Mouse (Mus musculus): Measurements from ENCODE around the gene St6galnac6.

St6galnac6 gene

GRCm38 (mm10) chr2:32585149-32585714 lies 14.3 kb upstream of the St6galnac6 start:
- DNase-seq (ENCODE audit: low spot score in 2 of 2), result no peak

DNA sequence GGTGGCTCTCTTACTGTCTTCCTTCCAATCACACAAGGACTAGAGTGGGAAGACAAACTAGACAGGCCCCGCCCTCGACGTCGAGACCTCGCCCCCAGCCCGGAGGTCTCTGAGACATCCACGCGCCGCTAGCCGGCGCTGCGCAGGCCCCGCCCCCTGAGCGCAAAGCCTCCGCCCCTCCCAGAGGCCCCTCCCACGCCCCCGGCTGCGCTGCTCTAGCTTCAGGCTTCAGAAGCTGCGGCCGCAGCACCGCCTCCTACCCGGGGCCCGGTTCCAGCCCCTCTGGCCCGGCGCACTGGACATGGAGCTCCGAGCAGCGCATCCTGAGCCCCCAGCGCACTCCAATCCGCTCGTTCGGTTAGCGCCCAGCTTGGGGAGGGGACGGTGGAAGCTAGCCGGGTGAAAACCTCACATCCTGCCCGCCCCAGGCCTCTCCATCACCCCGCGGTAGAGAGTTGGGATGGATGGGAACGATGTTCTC lies 12.6 kb upstream of the St6galnac6 start, which contains the start of gene St6galnac4:
Gene St6galnac4 (plus strand): TSS at position 225 of the 481 bp plus-strand sequence.
- peak in 1 of 2 experiments; percentile 88 for DNase-seq (ENCODE audit: low spot score in 2 of 2)

DNA sequence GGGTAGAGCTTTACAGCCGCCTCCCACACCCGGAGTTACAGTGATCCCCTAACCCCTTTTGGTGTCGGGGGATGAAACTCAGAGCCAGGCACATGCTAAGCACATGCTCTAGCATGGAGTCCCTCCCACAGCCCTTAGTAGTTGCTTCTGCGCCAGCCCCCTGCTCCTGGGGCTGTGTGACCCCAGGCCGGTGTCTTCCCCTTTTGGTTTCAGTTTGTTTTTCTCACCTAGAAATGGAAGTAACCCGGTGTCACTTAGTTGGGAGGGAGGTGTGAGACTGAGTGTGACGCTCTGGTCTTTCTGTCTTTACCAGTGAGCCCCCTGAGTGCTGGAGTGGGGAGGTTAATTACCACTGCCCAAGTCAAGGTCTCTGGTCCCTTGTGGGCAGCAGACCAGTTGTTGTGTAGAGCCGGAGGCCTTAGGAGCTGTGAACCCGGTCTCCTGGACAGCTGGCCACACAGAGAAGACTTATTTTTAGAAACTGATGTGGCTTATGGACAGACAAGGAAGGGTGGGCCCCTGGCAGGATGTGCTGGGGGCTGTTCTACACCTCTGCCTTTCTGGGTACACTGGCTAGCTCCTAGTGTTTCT lies 11.7 kb upstream of the St6galnac6 start:
- no peak for DNase-seq (ENCODE audit: low spot score in 2 of 2)

DNA sequence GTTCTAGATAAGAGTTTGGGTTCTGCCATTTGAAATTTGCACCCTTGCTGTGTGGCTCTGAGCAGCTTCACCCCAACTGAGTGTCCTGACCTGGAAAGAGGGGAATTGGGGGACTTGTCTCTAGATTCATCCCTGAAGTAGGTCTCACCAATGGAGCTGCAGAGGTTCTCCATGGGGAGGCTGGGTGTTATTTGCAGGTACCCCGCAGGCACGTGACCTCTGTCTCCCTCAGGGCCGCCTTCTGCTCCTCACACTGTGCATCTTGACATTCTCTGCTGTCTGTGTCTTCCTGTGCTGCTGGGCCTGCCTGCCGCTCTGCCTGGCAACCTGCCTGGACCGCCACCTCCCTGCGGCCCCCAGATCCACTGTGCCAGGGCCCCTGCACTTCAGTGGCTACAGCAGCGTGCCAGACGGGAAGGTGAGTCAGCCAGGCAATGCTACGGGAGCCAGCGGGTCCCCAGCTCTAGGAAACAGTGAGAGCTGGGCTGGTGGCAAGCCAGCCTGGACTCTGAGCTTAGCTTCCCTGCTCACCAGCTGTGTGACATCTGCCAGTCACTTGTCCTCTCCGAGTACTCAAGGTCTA lies 10.2 kb upstream of the St6galnac6 start:
- DNase-seq (ENCODE audit: low spot score in 2 of 2), result no peak

DNA sequence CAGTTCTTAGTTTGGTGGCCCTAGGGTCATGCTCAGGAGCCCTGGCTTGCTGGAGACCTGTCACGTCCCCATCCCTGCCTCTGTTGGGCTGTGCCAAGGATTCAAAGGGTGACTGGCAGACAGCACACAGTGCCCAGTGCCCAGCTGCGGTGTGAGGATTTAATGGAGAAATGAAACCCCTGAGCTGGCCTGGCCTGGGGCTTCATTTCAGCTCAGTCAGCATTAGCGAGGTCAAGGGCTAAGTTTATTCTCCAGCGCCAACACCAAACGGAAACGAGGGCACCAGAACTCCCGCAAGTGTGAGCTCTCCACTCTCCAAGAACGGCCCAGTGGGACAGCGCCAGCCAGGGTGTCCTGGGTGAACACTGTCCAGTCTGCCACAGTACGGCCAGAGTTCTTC lies 9.3 kb upstream of the St6galnac6 start:
- no peak for DNase-seq (ENCODE audit: low spot score in 2 of 2)

DNA sequence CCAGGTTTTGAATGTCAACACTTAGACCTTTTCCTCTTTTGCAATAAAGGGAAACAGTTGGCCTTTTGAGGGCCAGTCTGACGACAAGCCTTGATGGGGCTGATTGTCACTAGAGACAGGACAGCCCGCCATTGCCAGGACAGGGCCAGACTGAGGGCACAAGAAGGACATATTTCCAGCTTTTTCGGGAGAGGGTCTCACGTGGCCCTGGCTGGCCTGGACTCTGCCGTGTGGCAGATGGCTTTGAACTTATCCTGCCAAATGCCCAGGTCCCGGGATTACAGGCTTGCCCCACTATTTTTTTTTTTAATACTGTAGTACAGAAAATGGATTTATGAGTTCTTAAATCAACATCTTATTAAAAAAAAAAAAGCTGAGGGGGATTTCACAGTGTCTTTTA lies 8.3 kb upstream of the St6galnac6 start:
- DNase-seq (ENCODE audit: low spot score in 2 of 2), result no peak

DNA sequence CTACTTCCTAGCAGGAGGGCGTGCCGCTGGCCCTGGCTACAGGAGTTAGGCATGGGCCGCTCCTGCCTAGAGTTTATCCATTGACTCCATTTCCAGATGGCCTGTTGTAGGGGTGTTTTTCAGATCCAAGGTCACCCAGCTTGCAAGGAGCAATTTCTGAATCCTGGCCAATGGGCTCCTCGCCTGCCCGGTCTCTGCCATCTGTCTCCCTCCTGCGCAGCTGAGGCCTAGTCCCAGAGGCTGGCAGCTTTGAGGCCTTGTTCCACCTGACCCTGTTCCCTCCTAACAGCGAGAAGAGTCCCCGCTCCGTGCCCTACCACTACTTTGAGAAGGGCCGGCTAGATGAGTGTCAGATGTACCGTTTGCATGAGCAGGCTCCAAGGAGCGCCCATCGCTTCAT lies 2.8 kb upstream of the St6galnac6 start:
- DNase-seq (ENCODE audit: low spot score in 2 of 2), result no peak

DNA sequence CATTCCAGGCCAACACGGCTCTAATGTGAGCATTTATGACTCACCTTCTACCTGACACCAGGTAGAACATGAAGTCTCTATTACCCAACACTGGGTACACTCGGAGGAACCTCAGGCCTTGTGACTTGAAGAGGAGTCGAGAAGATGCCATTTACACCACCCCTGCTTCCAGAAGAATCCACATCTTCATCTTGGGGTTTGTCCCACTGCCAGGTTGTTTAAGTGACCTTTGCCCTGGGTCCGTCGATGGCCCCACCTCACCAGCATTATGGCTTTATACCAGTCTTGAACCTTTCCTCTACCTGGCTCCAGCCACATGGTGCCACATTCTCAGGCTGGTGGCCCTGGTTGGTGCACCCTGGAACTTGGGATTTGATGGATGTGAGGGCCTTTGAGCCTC lies 2.3 kb upstream of the St6galnac6 start:
- no peak for DNase-seq (ENCODE audit: low spot score in 2 of 2)

DNA sequence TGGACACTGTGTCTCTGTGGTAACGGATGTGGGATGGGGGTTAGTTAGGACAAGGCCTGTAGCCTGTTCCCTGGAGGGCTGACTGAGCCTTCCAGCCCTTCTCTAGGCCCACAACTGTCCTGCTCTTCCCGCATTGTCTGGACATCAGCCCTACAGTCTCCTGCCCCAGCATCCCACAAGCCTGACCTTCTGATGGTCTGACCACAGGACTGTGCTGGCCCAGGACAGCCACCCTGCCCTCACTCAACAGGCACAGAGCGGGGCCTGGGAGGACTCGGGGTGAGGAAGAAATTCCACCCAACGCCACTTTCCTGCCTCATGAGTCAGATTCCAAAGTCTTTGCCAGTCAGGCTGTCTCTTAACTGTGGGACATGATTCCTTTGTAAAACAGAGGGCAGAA lies 1.8 kb upstream of the St6galnac6 start:
- no peak for DNase-seq (ENCODE audit: low spot score in 2 of 2)

- no peak for DNase-seq (ENCODE audit: low spot score in 2 of 2)
These were observed 1.0 kb upstream of the St6galnac6 start for GRCm38 (mm10) chr2:32598506-32598905.

DNA sequence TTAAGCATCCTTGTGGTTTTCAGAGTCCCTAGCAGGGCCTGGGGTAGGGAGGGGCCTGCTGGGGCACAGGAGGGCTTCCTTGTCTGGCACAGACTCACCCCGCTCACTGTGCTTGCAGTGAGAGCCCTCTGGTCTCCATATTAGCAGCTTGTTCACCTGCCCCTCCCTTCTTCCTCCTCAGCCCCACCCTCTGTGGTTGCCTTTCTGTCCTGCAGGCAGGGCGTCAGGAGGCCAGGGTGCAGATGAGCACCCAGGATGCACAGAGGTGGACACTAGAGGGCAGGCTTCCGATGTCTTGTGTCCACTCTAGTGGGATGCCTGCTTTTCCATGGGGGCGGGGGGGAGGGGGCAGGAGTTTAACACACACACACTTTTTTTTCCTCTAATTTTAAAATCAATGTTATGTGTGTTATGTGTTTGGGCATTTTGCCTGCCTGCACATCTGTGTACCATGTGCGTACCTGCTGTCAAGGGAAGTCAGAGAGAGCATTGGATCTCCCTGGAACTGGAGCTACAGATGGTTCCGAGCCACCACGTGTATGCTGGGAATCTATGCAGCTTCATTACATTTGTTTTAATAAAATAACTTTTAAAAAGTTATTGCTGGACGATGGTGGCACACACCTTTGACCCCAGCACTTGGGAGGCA lies 2.0 kb downstream of the St6galnac6 start:
- DNase-seq (ENCODE audit: low spot score in 2 of 2), result no peak

- peak in 1 of 2 experiments; percentile 93 for DNase-seq (ENCODE audit: low spot score in 2 of 2)
These were observed 3.1 kb downstream of the St6galnac6 start for GRCm38 (mm10) chr2:32602600-32603054.

DNA sequence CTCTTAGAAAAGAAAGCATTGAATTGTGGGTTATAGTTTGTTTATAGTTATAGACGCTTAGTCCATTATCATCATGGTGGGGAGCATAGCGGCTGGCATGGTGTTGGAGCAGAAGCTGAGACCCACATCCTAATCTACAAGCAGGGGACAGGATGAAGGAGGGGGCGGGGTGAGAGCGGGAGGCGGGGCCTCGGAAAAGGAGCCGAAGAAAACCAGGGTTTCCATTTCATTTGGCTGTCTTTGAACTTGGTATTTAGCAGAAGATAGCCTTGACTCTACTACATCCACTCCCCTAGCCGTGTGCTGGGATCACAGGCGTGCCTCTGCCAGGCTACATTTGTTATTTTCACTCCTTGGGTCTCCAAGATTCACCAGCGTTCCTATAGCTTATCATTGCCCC lies 5.1 kb downstream of the St6galnac6 start:
- DNase-seq (ENCODE audit: low spot score in 2 of 2), result no peak

DNA sequence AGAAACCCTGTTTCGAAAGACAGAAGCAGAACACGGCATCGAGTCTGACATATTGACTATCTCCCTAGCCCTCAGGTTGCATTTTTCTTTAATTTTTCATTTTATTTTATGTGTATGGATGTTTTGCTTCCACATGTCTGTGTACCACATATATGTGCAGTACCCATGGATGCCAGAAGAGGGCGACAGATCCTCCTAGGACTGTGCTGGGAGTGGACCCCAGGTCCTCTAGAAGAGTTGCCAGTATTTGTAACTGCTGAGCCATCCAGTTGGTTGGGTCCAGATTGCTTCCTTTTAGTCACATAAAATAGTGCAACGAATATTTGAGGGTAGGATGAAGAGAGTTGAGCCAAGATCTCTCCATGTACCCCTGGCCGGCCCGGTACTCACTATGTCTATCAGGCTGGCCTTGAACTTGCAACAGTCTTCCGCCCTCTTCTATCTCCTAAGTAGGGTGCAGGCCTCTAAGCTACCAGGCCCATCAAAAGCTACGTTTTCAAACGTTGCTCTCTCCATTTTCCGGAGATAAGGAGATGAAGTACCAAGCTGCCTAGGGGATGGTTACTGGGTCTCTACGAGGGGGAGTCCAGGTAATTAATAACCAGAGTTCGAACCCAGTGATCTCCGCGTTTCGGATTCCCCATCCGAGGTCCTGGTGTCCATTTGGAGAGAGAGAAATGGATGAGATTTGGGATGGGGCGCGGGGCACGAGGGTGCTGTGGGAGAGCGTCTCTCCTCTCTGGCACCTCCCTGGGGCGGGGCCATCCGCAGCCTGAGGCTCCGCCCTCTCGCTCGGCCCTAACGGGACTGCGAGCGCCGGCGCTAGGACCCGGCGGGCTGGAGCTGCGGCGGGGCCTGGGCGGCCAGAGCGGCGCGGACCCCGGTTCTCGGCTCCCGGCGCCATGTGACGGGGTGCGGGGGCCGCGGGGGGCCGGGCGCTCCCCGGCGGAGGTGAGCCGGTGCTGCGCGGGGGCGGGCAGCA lies 6.9 kb downstream of the St6galnac6 start:
- DNase-seq (ENCODE audit: low spot score in 2 of 2), result peak in 1 of 2 experiments; percentile 80

GRCm38 (mm10) chr2:32607262-32607947 lies 7.9 kb downstream of the St6galnac6 start:
- DNase-seq (ENCODE audit: low spot score in 2 of 2), result peak in 1 of 2 experiments; percentile 57

DNA sequence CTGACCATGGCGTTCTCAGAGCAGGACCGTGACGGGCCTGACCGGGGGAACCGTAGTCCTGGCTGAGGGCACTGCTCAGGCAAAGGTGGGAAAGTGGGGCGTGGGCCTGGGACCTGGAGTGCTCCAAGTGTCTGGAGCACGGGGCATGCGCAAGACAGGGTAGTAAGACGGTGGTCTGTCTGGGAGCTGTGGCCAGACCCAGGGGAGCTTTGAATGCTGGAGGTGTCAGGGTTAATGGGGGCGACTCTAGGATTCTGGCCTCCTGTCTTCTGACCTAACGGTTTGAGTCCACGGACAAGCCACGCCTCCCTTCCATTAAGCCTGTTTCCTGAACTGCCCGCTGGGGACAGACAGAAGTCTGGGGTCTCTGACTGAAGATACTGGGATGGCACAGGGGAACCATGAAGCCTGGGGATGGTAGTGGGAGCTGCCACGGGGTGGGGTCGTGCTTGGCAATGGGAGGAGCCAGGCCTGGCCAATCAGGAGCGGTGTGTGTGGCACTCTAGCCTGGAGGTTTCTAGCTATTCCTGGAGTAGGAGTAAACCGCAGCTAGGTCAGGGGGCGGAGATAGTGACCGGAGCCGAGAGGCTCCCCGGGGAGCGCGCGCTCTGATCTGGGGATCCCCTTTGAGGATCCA lies 8.8 kb downstream of the St6galnac6 start:
- peak in 1 of 2 experiments; percentile 55 for DNase-seq (ENCODE audit: low spot score in 2 of 2)

GRCm38 (mm10) chr2:32608778-32609435 lies 9.4 kb downstream of the St6galnac6 start:
- no peak for DNase-seq (ENCODE audit: low spot score in 2 of 2)

DNA sequence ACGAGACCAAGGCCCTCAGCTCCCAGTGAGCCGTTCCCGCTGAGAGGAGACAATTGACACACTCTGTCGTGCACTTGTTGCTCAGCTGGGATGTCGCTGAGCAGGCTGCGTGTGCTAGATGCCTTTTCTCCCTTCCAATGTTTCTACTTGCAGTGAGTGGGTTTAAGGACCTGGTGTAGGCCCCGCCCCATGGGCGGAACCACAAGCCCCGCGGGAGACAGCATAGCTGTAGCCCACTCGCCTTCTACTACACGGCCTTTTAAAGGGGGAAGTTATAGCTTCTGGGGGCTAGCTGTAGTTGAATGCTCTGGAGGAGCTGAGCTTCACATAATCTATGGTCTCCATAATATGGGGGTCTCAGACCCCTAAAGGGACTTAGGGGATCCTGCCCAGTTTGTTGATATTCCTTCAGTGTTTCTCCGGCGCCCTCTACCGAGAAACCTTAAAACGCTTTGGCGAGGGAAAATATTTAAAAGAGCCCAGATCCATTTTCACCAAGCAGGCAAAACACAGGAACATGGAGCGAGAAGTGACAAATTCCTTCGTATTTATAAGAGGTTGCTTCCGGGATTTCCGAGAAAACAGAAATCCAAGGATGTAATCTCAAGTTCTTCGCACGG lies 11.2 kb downstream of the St6galnac6 start:
- peak in 1 of 2 experiments; percentile 55 for DNase-seq (ENCODE audit: low spot score in 2 of 2)

- no peak for DNase-seq (ENCODE audit: low spot score in 2 of 2)
These were observed 12.8 kb downstream of the St6galnac6 start for GRCm38 (mm10) chr2:32612274-32612673.
